Mouse (Mus musculus) fibroblast of lung, adult 2 months (primary cell): Measurements from ENCODE around the gene Cpsf6.
"Not testable (repeated sequence)": the region's sequence is repeated elsewhere in the genome, so short reads cannot be mapped to it uniquely, and the experiment has no call there.

Source experiments
- DNase-seq: peaks from one replicate; pipeline ENCODE4 v3.0.0-alpha.2; 2011; ENCODE audit warnings: low read depth

The Cpsf6 gene

GRCm38 (mm10) chr10:117399839-117400238, 20.0 kb upstream of the Cpsf6 start:
- no peak for DNase-seq

- DNase-seq, result no peak
These were observed 19.4 kb upstream of the Cpsf6 start for GRCm38 (mm10) chr10:117399196-117399595.

DNA sequence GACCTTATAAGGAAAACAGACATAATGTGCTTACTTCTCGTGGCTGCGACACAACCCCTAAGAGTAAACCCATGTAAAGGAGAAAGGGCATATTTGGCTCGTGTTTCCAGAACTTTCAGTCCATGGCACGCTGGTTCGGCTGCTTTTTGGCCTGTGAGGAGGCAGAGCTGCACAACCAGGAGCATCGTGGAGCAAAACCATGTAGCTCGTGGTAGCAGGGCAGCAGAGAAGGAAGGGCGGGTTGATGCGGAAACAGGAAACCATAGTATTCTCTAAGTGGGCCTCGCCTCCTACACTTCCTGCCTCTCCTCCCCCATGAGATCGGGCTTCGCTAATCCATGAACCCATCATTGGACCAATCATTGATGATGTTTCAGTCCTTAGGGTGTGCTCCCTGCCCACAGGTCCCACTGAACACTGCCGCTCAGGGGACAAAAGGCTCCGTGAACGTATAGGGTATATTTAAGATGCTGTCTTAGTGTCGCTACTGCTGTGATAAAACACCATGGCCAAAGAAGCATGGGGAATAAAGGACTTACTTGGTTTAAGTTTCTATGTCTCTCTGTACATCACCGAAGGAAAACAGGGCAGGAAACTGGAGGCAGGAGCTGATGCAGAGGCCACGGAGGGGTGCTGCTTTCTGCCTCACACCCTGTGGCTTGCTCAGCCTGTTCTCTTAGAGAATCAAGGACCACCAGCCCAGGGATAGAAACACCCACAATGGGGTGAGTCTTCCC, 18.4 kb upstream of the Cpsf6 start:
- DNase-seq, result no peak

- DNase-seq, result no peak
These were observed 17.4 kb upstream of the Cpsf6 start for GRCm38 (mm10) chr10:117397106-117397625.

DNA sequence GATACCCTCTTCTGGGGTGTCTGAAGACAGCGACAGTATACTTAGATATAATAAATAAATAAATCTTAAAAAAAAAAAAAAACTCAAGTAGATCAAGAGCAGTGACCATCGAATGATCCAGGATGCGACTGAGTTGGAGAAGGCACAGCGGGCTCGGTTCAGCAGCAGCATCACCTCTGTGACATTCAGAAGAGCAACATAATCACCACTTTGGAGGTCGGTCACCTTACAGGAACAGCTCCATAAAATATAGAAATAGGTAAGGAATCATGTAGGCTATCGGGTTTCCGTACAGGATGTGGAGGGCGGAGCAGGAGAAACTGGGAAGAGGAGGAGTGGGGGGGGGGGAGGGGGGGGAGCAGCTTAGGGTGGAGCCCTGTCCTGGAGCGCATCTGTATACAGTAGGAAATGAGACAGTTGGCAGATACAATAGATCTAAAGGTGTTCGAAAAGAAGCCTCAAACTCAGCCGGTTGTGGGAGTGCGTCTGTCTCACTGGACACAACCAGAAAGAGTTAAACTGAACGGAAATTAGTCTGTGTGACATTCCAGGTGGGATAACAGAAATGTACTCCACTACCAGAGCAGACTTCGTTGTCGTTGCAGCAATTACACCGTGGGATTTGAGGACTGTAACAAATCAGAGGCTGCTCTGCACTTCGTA, 16.7 kb upstream of the Cpsf6 start:
- DNase-seq, result no peak

DNA sequence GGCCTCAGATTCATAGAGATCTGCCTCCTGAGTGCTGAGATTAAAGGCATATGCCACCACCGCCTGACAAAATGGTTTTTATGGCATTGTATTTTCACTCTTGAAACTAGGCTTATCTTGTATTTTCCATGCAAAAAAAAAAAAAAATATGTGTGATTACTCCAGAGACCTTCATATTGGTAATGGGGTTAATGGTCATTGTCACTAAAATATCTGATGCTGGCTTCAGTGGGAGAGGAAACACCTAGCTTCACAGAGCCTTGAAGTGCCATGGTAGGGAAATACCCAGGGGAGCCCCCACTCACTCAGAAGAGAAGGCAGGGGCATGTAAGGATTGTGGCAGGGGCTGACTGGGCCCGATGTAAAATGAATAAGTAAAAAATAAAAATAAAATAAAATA, 16.0 kb upstream of the Cpsf6 start:
- no peak for DNase-seq

DNA sequence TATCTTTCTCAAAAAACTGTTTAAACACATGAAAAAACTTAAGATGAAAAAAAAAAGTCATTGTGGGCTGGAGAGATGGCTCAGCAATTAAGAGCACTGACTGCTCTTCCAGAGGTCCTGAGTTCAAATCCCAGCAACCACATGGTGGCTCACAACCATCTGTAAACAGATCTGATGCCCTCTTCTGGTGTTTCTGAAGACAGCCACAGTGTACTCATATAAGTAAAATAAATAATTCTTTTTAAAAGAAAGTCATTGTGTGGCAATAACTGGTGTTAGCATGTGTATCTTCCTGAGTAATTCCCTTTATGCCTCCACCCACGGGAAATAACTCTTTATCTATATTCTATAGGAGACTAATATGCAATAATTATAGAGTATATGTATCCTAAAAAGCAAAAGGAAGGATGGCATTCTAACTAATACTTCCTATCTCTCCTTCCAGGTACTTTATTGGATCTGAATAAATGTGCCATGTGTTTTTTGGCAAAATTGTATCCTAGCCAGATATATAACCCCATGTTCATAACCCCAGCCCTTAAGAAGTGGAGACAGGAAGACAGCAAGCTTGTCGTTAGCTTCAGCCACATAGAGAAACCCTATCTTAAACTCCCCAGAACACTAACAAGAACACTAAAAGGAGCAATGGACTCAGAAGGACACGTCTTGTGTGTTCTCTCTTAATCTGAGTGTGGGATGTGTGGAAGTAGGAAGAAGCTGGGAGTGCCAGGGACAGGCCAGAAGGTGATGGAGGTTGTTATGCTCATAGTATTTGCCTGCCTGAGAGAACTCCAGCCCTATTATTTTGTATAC, 15.1 kb upstream of the Cpsf6 start:
- DNase-seq, result no peak

GRCm38 (mm10) chr10:117393891-117394395, 14.1 kb upstream of the Cpsf6 start:
- DNase-seq, result no peak

DNA sequence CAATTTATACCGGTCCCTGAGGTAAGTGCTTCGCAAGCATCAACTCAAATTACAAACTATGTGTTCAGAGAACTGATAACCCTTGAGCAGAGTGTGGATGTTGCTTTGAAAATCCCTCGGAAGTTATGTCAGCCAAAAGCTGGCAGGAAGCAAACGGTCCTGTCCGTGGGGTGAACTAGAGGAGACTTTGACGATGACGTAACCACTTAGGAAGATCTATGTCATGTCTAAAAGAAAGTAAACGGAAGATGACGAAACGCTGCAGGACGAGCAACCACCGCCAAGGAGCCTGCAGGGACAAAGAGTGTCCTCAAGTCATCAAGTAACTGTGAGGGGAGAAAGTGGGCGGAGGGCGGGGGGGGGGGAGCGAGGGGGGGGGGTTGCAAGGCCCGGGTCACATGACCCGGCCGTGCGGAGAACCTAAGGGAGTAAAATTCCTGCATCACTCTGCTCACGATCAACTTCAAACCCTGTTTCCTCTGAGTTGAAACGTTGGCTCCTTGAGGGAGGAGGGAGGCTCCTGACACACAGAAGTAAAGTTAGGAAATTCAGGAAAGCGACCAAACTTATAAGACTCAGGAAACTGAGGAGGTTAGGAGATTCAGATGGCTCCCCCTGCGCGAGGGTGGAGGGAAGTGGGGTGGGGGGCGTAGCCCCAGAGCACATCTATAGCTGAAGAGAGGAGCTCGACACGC, 13.5 kb upstream of the Cpsf6 start:
- DNase-seq, result peak; percentile 14

GRCm38 (mm10) chr10:117392832-117393195, 13.0 kb upstream of the Cpsf6 start:
- no peak for DNase-seq

GRCm38 (mm10) chr10:117392397-117392796, 12.6 kb upstream of the Cpsf6 start:
- not testable (repeated sequence) for DNase-seq

GRCm38 (mm10) chr10:117391801-117392200, 12.0 kb upstream of the Cpsf6 start:
- no peak for DNase-seq

GRCm38 (mm10) chr10:117391057-117391456, 11.2 kb upstream of the Cpsf6 start:
- no peak for DNase-seq

DNA sequence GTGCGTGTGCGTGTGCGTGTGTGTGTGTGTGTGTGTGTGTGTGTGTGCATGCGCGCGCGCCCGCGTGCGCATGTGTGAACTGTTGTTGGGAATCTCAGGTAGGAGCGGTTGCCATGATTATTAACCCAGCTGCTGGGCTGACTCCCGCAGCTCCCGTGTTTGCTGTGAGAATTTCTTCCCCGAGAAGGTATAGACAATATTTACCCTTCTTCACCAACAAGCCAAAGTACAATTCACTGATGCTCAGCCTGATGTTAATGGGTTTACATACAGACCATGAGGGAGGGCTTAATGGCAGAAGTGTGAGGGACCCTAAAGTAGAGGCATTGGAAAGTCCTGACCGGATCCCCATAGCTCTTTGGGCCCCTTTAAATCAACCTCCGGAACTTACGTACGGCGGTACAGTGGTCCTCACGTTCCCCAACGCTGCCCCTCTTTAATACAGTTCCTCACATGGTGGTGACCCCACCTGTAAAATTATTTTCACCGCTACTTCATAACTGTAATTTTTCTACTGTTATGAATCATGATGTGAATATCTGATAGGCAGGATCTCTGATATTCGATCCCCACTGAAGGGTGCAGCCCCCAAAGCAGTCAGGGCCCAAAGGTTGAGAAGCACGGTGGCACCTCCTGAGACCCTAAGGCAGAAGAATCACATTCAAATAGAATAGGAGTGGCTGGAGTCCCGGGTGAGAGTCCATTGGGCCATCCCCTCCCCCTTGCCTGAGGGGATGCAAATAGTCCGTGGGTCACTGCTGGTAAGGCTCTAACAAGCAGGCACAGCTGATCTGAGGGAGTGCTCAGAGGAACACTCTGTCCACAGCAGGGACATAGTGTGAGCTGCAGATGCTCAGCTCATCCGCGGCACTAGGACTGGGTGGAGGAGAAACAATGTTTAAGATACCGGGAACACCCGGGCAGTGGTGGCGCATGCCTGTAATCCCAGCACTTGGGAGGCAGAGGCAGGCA, 10.4 kb upstream of the Cpsf6 start:
- DNase-seq, result no peak

DNA sequence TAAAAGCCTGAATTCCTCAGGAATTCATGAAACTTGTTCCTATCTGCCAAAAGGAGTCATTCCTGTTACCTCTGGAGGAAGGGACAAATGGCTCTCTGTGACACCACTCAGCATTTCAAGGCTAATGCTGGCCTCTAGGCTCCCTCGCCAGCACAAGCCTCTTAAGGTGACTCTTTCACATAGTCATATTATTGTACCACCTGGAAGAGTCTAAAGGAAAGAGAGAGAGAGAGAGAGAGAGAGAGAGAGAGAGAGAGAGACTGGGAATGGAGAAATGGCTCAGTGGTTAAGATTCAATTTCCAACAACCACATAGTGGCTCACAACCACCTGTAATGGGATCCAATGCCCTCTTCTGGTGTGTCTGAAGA, 9.5 kb upstream of the Cpsf6 start:
- DNase-seq, result no peak

DNA sequence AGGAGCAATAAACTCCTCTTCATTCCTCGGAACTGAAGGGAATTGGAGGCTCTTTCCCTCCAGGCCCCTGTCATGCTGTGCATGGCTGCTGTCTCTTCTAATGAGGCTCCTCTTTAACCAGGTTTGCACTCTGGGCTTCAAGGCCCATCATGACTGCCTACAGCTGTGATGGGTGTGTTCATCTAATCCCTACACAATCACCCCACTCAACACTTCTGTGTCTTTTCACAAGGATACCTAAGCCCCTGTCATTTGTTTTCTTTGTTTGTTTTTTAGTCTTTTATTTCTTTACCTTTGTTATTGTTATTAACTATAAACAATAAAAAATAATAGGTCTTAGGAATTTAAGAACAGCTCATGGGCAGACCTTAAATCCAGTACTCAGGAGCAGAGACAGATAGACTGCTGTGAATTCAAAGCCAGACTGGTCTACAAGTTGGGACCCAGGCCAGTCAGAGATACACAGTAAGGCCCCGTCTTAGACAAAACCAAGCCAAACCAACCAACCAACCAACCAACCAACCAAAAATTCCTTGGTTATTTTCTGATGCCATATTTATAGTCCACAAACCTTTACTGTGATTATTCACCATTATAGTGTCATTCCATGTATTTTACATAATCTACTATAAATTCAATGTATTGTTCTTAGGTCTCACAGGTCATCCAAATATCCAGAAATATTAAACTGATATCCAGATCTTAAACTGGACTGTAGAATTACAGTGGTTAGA, 9.0 kb upstream of the Cpsf6 start:
- no peak for DNase-seq

DNA sequence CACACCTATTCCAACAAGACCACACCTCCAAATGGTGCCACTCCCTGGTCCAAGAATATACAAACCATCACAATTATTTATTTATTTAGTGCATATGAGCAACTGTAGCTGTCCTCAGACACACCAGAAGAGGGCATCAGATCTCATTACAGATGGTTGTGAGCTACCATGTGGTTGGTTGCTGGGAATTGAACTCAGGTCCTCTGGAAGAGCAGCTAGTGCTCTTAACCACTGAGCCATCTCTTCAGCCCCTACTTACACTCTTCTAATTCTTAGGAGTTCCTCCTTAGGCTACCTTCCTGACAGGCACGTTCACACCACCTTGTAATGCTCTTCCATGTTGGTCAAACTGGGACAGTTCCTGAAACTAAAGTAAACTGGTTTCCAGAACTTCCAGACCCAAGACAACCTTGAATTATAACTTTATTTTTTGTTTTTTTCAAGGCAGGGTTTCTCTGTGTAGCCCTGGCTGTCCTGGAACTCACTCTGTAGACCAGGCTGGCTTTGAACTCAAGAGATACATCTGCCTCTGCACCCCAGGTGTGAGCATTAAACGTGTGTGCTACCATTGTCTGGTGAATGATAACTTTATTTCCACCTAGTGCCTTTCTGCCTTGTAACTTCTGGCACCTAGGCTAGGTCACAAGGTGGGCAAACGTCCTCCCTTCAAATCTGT, 8.3 kb upstream of the Cpsf6 start:
- not testable (repeated sequence) for DNase-seq

- DNase-seq, result no peak
These were observed 7.2 kb upstream of the Cpsf6 start for GRCm38 (mm10) chr10:117386981-117387380.

DNA sequence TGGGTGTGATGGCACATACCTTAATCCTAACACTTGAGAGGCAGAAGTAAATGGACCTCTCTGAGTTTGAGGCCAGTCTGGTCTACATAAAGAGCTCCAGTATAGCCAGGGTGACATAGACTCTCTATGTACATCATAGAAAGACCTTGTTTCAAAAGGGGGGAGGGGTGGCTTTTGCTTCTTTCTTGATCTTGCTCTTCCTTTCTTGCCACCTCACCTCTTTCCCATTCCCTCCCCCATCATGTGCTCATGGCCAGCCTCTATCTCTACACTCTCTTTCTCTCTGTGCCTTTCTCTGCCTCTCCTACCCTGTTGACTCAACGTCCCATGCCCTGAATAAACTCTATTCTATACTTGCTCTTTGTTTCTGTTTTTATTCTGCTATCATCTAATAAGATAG, 6.4 kb upstream of the Cpsf6 start:
- no peak for DNase-seq

DNA sequence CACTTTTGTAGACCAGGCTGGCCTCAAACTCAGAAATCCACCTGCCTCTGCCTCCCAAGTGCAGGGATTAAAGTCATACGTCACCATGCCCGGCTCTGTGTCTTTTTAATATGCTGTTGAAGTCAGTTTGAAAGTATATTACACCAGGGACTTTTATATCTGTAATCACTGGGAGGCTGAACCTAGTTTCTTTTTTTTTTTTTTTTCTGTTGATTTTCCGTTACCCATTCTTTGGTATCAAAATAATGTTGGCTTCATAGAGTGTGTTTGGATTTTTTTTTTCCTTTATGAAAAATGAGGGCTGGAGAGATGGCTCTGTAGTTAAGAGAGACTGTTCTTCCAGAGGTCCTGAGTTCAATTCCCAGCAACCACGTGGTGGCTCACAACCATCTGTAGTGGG, 5.6 kb upstream of the Cpsf6 start:
- no peak for DNase-seq
